In genomic region chr9:36950271-36951132, GRCm38 (mm10) we compare ENCODE assay signal across 12 mouse cellular contexts.
A peak's percentile ranks its signal among the peaks of the same experiment; 100 is the strongest.
DNase-seq lines count a peak whose midpoint lies in the region; ATAC-seq lines count a peak whose summit lies in the region.
"Had no signal": no experiment of that assay in that cellular context is flagged by ENCODE, and none has a peak within 500 bp of the region (broad histone marks: within the 10 kb centered on the region; RNA-seq: fewer than 3 reads in every experiment).

No protein-coding gene starts in this region.

- H3K27ac ChIP-seq in kidney, embryonic 14.5 days (ENCODE audit: low read depth, low read length), result no peak overlapping the region
- peak overlapping the region; percentile 44; the same call in 1 of the 2 replicates for H3K27ac ChIP-seq in forebrain, embryonic 14.5 days (ENCODE audit: low read depth, low read length)
- peak overlapping the region; percentile 88 for H3K27ac ChIP-seq in midbrain, embryonic 13.5 days
- no peak overlapping the region for H3K27ac ChIP-seq in heart, embryonic 10.5 days
- H3K27ac ChIP-seq: liver, embryonic 14.5 days; stomach, embryonic 15.5 days had no signal

- no peak overlapping the region for H3K9ac ChIP-seq in kidney, embryonic 14.5 days (ENCODE audit: low read depth, low read length)
- H3K9ac ChIP-seq in forebrain, embryonic 14.5 days (ENCODE audit: low read length), result no peak overlapping the region
- H3K9ac ChIP-seq in midbrain, embryonic 13.5 days (replicated peaks), result no peak overlapping the region
- H3K9ac ChIP-seq: liver, embryonic 14.5 days; stomach, embryonic 15.5 days had no signal

- 31% methylated on average over 14 of the region's 14 CpGs for WGBS in kidney, embryonic 14.5 days
- 3% methylated on average over 14 of the region's 14 CpGs for WGBS in forebrain, embryonic 14.5 days
- 7% methylated on average over 14 of the region's 14 CpGs for WGBS in midbrain, embryonic 13.5 days
- 33% methylated on average over 14 of the region's 14 CpGs for WGBS in heart, embryonic 10.5 days

- H3K4me2 ChIP-seq in kidney, embryonic 14.5 days (replicated peaks; ENCODE audit: low read depth, low read length), result no peak overlapping the region
- no peak overlapping the region for H3K4me2 ChIP-seq in forebrain, embryonic 14.5 days (ENCODE audit: low read length)
- H3K4me2 ChIP-seq in midbrain, embryonic 13.5 days (replicated peaks), result peak overlapping the region; percentile 20
- H3K4me2 ChIP-seq: stomach, embryonic 15.5 days had no signal

- no peaks in the 10 kb centered on the region for H3K9me3 ChIP-seq in kidney, embryonic 14.5 days (ENCODE audit: control insufficient read depth, low read length)
- H3K9me3 ChIP-seq in forebrain, embryonic 14.5 days (replicated peaks; ENCODE audit: control insufficient read depth, low read length), result no peaks in the 10 kb centered on the region
- no peaks in the 10 kb centered on the region for H3K9me3 ChIP-seq in midbrain, embryonic 13.5 days
- H3K9me3 ChIP-seq in heart, embryonic 10.5 days, result no peaks in the 10 kb centered on the region
- H3K9me3 ChIP-seq: stomach, embryonic 15.5 days had no signal

- ATAC-seq in kidney, embryonic 14.5 days (ENCODE audit: low FRiP score, low TSS enrichment), result peak; percentile 65
- peak; percentile 75 for ATAC-seq in forebrain, embryonic 14.5 days
- peak; percentile 84 for ATAC-seq in midbrain, embryonic 13.5 days
- ATAC-seq: intestine, postnatal 0 days had no signal

- DNase-seq in kidney, postnatal 4 days, result no peak
- DNase-seq in brain, adult 2 months (ENCODE audit: low read depth, low spot score), result peak; percentile 75
- peak; percentile 68 for DNase-seq in forebrain, embryonic 14.5 days (ENCODE audit: low spot score)
- DNase-seq in gastrocnemius, postnatal 4 days (ENCODE audit: low spot score in 2 of 2), result no peak
- no peak for DNase-seq in natural killer cell, adult 2 months (ENCODE audit: low spot score in 2 of 2)
- no peak for DNase-seq in heart, embryonic 10.5 days (ENCODE audit: low spot score)
- DNase-seq: heart, adult 18-20 months had no signal

- H3K27me3 ChIP-seq in kidney, embryonic 14.5 days (ENCODE audit: control insufficient read depth, insufficient read depth, low read length), result no peaks in the 10 kb centered on the region
- H3K27me3 ChIP-seq in forebrain, embryonic 14.5 days (replicated peaks; ENCODE audit: control insufficient read depth, insufficient read depth, low read length), result no peaks in the 10 kb centered on the region
- H3K27me3 ChIP-seq in midbrain, embryonic 13.5 days, result no peaks in the 10 kb centered on the region
- H3K27me3 ChIP-seq in heart, embryonic 10.5 days (ENCODE audit: insufficient read depth, poor library complexity, severe bottlenecking), result no peaks in the 10 kb centered on the region
- H3K27me3 ChIP-seq: stomach, embryonic 15.5 days had no signal

- H3K4me3 ChIP-seq in kidney, embryonic 14.5 days (ENCODE audit: low read length), result no peak overlapping the region
- H3K4me3 ChIP-seq in forebrain, embryonic 14.5 days (ENCODE audit: low read depth, low read length), result no peak overlapping the region
- H3K4me3 ChIP-seq in midbrain, embryonic 13.5 days (replicated peaks), result no peak overlapping the region
- H3K4me3 ChIP-seq in heart, embryonic 10.5 days, result no peak overlapping the region
- H3K4me3 ChIP-seq: stomach, embryonic 15.5 days had no signal

- peaks cover 7% of the 10 kb centered on the region; the same call in 1 of the 2 replicates for H3K4me1 ChIP-seq in kidney, embryonic 14.5 days (ENCODE audit: control insufficient read depth, insufficient read depth, low read length)
- H3K4me1 ChIP-seq in forebrain, embryonic 14.5 days (ENCODE audit: control insufficient read depth, insufficient read depth, low read length), result peaks cover 18% of the 10 kb centered on the region; the same call in 1 of the 2 replicates
- peaks cover 46% of the 10 kb centered on the region for H3K4me1 ChIP-seq in midbrain, embryonic 13.5 days (replicated peaks)
- peaks cover 9% of the 10 kb centered on the region; the same call in 1 of the 2 replicates for H3K4me1 ChIP-seq in heart, embryonic 10.5 days
- H3K4me1 ChIP-seq: stomach, embryonic 15.5 days had no signal

- H3K36me3 ChIP-seq in kidney, embryonic 14.5 days (ENCODE audit: control insufficient read depth, insufficient read depth, low read length), result no peaks in the 10 kb centered on the region
- H3K36me3 ChIP-seq in forebrain, embryonic 14.5 days (ENCODE audit: control insufficient read depth, insufficient read depth, low read length), result 0 out of 2 replicates have a peak, but pooled peaks cover 2% of the 10 kb centered on the region
- peaks cover 3% of the 10 kb centered on the region for H3K36me3 ChIP-seq in midbrain, embryonic 13.5 days
- H3K36me3 ChIP-seq in heart, embryonic 10.5 days, result no peaks in the 10 kb centered on the region
- H3K36me3 ChIP-seq: stomach, embryonic 15.5 days had no signal

Comparison
In these comparisons a context has a peak if more than half of its experiments do, and no peak if none do; other contexts are left out.
1. H3K27ac ChIP-seq: peak in forebrain, embryonic 14.5 days (single experiment) and midbrain, embryonic 13.5 days (single experiment); none in kidney, embryonic 14.5 days (single experiment) and heart, embryonic 10.5 days (single experiment).
2. DNase-seq: peak in brain, adult 2 months (single experiment) and forebrain, embryonic 14.5 days (single experiment); none in kidney, postnatal 4 days (0 of 2), gastrocnemius, postnatal 4 days (0 of 2), natural killer cell, adult 2 months (0 of 2) and heart, embryonic 10.5 days (single experiment).
3. Peak in every context shown above with its lines, with median percentiles within 50 percentile points of each other: ATAC-seq.